Mouse (Mus musculus): ENCODE results near the gene Dpep3.
"Not testable (repeated sequence)": the region's sequence is repeated elsewhere in the genome, so short reads cannot be mapped to it uniquely, and the experiment has no call there.

Dpep3 gene

GRCm38 (mm10) chr8:105979325-105979724, at the start of gene Dpep3:
Dpep3 (minus strand) TSS chr8:105979429.
- DNase-seq = no peak

GRCm38 (mm10) chr8:106022483-106022882, 43.3 kb upstream of the Dpep3 start:
- peak; percentile 87 to 90 for DNase-seq

- no peak for DNase-seq
Measured at GRCm38 (mm10) chr8:106018039-106018438, 38.8 kb upstream of the Dpep3 start.

GRCm38 (mm10) chr8:106017130-106017529, 37.9 kb upstream of the Dpep3 start:
- DNase-seq = no peak

GRCm38 (mm10) chr8:106016284-106016683, 37.1 kb upstream of the Dpep3 start:
- DNase-seq = no peak

- DNase-seq = not testable (repeated sequence)
Measured at GRCm38 (mm10) chr8:106012203-106012602, 33.0 kb upstream of the Dpep3 start.

GRCm38 (mm10) chr8:106011643-106011986, 32.4 kb upstream of the Dpep3 start, which contains the start of gene Ddx28:
Ddx28 (minus strand) TSS chr8:106011882.
- DNase-seq = no peak

- DNase-seq = peak; percentile 97 to 98
Measured at GRCm38 (mm10) chr8:106010748-106011642, 31.8 kb upstream of the Dpep3 start.

GRCm38 (mm10) chr8:106007891-106008290, 28.7 kb upstream of the Dpep3 start:
- DNase-seq = not testable (repeated sequence)

GRCm38 (mm10) chr8:106007135-106007534, 27.9 kb upstream of the Dpep3 start:
- DNase-seq = no peak

GRCm38 (mm10) chr8:106006413-106006812, 27.2 kb upstream of the Dpep3 start:
- DNase-seq = peak in 1 of 2 experiments; percentile 37

- no peak for DNase-seq
Measured at GRCm38 (mm10) chr8:106005875-106006274, 26.6 kb upstream of the Dpep3 start, which contains the start of gene Dpep2nb. Dpep2nb (minus strand) TSS chr8:106005975.

GRCm38 (mm10) chr8:106004538-106005207, 25.4 kb upstream of the Dpep3 start:
- DNase-seq = no peak

- DNase-seq = peak; percentile 78 to 88
Measured at GRCm38 (mm10) chr8:106001908-106002307, 22.7 kb upstream of the Dpep3 start.

- no peak for DNase-seq
Measured at GRCm38 (mm10) chr8:105998971-105999370, 19.7 kb upstream of the Dpep3 start.

- no peak for DNase-seq
Measured at GRCm38 (mm10) chr8:105996359-105996758, 17.1 kb upstream of the Dpep3 start.

GRCm38 (mm10) chr8:105993226-105993625, 14.0 kb upstream of the Dpep3 start:
- DNase-seq = no peak

GRCm38 (mm10) chr8:105992499-105992898, 13.3 kb upstream of the Dpep3 start:
- no peak for DNase-seq

GRCm38 (mm10) chr8:105991546-105991945, 12.3 kb upstream of the Dpep3 start:
- no peak for DNase-seq

- DNase-seq = peak; percentile 82 to 90
Measured at GRCm38 (mm10) chr8:105990856-105991387, 11.7 kb upstream of the Dpep3 start, which contains the start of gene Dus2. Dus2 (plus strand) TSS chr8:105991337.

- peak; percentile 46 to 62 for DNase-seq
Measured at GRCm38 (mm10) chr8:105988546-105988945, 9.3 kb upstream of the Dpep3 start.

- not testable (repeated sequence) for DNase-seq
Measured at GRCm38 (mm10) chr8:105983406-105983805, 4.2 kb upstream of the Dpep3 start.

GRCm38 (mm10) chr8:105981146-105981545, 1.9 kb upstream of the Dpep3 start:
- no peak for DNase-seq

Measured in cerebellum, postnatal 25 days (tissue).